Mouse (Mus musculus) right cerebral cortex, postnatal 25 days (tissue): ENCODE results near the gene Mrs2.
"Not testable (repeated sequence)": the region's sequence is repeated elsewhere in the genome, so short reads cannot be mapped to it uniquely, and the experiment has no call there.

ENCODE experiments used
- DNase-seq: peaks from one replicate; pipeline ENCODE4 v3.0.0; 2022

Gene Mrs2

DNA sequence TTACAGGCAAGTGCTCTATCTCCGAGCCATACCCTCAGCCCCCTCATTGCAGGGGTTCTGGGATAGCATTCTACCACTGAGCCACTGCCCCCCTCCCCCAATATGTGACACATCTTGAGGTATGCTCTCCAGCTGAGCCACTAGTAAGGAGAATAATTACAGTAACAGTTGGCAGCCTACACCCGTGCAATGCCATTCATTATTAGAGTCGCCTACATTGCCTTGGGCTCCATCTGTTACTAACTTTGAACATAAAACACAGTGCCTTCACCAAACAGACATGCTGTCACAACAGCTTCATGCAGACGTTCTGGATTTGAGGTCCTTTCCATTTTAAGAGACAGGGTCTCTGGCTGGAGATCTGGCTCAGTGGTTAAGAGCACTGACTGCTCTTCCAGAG lies 43.8 kb downstream of the Mrs2 start:
- DNase-seq: no peak

DNA sequence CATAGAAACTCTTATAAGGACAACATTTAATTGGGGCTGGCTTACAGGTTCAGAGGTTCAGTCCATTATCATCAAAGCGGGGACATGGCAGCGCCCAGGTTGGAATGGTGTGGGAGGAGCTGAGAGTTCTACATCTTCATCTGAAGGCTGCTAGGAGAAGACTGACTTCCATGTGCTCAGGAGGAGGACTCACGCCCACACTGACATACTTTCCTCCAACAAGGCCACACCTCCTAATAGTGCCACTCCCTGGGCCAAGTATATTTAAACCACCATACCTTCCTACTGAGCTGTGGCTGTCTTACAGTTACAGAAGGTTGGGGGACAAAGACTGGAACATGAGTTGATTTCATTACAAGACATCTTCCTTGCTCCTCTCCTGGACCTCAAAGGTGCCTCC lies 48.4 kb downstream of the Mrs2 start:
- DNase-seq: not testable (repeated sequence)

DNA sequence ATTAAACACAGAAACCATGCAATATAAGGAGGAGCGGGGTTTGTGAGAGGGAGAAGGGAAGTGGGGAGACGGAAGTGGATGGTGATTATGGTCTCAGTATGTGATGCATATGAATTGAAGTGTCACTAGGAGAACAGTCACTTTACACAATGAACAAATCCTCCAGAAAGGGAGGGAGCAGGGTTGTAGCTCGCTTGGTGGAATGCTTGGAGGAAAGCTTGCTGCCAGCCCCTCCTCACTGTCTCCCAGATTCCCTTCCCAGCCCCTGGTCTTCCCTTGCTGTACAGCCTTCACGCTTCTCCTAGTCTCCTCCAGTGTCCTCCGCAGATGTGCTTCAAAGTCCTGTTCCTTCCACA lies 54.4 kb downstream of the Mrs2 start:
- DNase-seq: no peak

DNA sequence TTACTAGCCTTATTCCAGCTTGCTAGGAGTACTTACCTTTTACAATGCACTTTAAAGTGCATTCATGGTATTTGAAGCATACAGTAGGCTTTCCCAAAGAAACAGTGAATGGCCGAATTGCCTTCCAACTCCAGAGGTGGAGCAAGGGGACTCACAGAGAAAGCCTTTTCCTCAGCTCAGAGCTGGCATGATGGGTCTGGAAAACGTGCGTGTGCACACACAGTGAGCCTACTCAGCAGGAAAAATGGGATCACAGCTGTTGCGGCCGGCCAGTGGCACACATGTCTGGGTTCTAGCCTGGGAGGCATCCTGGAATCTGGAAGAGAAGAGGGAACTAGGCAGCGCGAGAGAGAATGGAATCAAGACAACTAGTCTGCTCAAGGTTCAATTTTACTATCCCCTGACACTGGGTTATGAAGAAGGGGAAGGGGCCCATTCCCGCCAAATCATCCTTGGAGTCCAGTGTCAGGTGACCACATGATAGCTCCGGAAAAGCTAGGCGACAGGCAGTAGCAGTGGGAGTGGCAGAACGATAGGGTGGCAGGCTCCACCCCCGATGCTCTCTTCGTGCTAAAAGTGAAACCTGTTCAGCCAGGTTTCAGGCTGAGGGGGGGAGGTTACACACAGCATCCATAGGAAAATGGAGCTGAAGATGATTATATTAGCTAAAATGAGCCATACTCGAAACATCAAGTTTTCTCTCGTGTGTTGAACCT lies 54.9 kb downstream of the Mrs2 start:
- DNase-seq: no peak

DNA sequence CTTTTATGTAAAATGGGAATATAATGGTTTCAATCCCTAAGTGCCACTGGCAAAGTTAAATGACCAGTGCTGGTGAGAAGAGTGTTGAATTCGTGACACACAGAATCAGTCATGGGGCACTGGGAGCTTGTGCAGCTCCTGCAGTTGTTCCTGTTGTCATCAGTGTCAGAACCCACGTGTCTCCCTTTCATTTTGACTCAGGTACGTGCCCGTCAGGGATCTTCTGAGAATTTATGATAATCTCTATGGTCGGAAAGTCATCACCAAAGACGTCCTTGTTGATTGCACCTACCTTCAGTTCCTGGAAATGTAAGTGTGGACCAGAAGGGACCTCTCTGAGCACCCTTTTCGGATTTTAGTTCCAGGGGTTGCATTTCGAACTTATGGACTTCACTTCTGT lies 58.1 kb downstream of the Mrs2 start:
- DNase-seq: no peak

DNA sequence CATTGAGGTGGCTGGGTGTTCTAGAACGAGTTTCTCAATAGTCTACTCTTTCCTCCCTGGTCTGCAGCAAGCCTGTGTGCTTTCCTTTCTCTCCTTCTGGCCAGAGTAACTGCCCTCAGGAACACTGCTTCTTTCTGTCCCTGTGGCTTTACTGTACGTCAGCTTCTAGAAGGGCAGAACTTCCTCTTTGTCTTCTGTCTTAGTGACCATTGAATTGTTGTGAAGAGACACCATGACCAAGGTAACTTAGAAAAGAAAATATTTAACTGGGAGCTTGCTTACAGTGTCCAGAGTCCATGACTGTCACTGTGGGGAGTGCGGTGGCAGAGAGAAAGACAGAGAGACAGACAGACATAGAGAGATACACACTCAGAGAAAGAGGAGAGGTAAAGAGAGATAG lies 60.1 kb downstream of the Mrs2 start:
- DNase-seq: no peak

DNA sequence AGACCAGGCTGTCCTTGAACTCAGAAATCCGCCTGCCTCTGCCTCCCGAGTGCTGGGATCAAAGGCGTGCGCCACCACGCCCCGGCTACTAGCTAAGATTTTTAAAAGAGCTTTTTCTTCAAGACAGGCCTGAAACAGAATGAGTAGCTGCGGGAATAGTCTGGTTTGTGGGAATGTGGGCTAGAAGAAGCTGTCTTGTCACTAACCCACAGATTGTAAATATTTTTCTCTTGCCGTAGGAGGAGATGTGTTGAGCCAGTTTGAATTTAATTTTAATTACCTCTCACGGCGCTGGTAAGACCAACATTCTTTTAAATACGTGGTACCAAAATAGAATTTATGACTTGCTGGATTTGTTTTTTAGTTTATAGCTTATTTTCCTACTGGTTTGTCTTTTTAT lies 61.5 kb downstream of the Mrs2 start:
- DNase-seq: no peak

DNA sequence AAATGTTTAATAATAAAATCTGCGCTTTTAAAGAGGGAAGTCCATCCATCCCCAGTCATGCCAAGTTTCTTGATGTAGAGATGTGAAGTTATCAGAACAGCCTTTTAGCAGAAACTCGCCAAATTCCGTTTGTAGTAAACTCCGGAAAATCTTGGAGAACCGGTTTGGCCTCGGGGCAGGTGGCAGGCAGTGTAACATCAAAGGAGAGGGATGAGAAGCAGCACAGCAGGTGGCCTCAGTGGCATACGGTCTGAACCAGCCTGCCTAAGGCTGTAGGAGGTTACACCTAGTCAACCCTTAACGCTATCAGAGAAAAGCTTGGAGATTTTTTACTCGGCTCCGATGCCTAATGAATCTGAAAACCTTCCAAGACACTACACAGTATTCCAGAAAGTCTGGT lies 64.7 kb downstream of the Mrs2 start:
- no peak for DNase-seq

DNA sequence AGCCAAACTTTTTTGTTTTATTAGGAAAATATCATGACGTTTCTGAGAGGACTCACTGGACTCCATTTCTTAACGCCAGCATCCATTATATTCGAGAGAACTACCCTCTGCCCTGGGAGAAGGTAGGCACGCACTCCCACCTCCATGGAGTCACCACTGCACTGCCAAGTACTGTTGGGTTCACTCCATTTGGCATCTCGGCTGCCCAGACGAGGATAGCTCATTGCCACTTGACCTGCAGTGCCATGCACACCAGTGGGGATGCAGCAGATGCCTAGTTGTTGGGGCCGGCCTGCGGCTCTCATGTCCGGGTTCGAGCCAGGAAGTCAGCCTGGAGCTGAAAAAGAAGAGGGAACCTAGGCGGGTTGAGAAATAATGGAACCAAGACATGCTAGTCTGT lies 65.1 kb downstream of the Mrs2 start:
- no peak for DNase-seq

DNA sequence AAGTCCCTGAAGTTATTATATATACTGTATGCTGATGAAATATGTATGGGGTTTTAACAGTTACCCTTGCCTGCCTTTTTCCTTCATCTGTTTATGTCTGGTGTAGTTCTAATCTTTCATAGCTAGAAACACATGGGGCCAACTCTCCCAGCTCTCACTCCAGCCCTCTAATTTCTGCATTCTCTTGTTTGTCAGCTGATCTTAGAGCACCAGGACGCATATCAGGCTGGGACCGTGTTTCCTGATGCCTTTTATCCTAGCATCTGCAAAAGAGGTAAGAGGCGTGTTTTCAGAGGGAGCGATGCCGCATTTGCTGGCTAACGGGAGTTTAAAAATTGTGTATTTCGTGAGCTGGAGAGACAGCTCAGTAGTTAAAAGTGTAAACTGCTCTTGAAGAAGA lies 67.5 kb downstream of the Mrs2 start:
- no peak for DNase-seq

DNA sequence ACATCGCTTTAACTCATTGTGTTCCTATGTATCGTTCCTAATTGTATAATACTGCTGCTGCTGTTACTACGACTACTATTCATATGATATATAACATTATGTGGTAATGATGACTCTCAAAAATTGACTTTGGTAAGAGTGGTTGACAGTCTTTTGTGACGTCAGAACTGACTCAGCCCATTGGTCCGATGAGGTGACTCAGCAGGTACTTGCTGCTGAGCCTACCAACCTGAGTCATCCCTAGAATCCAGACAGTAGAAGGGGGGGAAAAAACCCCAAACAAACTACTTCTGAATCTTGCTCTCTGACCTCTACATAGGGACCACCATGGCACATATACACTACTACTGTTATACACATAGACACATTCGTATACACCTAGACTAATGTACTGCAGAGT lies 71.3 kb downstream of the Mrs2 start:
- no peak for DNase-seq

DNA sequence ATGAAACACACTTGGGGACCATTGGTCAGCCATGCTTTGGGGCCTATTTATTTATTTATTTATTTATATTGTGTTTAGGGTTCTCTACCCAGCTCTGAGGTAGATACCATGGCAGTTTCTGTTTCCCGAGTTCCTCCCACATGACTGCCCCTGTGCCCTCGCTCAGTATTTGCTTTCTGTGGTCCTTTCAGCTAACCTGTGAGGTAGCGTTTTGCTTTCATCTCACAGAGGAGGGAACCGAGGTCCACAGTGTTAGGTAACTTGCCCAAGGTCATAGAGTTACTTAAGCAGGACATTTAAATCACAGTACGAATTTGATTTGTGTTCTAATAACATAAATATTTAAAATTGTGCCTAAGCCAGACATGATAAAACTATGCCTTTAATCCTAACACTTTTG lies 73.0 kb downstream of the Mrs2 start:
- DNase-seq: no peak

DNA sequence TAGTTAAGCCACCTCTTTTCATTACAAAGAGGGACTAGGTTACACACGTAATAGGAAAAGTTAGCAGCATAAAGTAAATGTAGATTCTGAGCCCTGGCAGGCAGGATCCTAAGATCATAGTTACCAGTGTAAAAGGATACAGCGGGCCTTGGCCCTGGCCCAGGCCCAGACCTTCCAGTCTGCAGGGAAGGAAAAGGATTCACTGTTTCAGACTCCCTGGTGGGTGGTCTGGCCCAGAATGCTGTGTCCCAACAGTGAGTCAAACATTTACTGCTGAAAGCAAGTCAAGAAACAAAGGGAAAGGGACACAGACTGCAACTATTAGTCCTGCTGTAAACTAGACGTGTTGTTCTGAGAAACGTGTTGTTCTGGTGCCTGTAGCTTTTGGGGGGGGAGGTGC lies 74.6 kb downstream of the Mrs2 start:
- DNase-seq: no peak

DNA sequence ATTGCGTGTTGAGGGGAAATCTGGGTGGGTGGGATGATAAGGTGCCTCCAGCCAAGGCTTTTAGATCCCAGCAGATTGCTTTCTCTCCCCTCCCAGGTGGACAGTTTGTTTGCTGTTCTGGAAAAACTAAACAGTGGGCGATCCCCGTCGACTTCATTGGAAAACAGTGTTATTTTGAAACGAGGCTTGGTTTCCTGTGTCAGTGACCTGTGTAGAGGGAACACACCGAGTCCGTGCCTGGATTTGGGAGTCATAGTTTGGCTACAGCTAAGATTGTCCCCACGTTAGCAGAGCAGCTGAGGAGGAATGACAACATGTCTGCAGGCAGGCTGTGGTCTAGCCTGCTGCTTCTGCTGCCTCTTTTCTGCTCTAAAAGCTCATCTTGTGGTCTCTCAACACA lies 76.9 kb downstream of the Mrs2 start:
- DNase-seq: no peak

DNA sequence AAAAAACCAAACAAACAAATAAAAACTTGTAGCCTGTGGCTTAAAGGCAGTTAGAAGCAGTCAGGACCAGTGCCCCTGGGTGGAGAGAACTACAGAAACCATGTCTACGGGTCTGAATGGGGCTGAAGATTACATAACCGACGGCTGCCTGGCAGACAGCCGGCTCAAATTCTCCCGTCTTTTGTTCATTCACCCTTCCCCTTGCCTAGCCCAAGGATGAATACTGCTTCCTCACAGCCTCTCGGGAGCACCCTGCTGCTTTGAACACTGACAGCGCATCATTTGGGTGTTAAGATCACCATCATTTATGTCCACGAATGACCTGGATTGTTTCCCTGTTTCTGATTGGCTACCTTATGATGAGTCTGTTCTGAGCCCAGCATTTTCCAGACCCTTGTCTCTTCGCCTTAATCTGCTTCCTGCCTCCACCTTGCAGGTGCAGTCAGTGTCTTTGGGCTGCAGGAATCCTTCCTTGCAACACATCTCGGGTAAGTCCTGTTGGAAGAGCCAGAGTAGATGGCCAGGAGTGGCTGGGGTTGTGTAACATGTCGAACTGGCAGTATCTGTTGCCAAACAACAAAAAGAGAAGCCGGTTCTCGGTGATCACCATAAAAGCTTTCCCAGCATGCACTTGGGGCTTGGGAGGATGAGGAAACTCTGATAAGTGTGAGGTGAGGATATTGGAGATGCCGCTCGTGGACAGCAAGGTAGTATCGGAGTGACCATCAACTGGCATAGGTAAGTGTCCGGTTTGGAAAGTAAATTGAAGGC lies 77.5 kb downstream of the Mrs2 start, which contains the start of gene Gpld1:
TSS of gene Gpld1 (plus strand) at position 641 of the 771 bp plus-strand sequence.
- DNase-seq: no peak

DNA sequence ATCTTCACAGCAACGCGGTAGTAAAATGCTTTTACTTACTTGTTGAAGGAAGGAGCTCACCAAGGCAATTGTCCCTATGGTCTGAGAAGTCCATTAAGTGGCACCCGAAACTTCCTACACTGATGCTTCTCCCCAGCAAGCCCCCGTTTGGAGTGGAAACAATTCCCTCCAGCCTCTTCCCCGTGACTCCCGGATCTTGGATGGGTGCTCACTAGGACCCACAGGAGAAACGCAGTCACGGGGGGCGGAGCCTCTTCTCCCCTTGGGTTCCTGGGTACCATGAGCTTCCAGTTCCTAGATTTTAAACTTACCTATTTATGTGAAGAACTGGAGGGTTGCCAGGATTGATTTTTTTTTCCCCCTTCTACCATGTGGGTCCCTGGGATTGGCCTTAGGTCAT lies 80.7 kb downstream of the Mrs2 start:
- DNase-seq: no peak

DNA sequence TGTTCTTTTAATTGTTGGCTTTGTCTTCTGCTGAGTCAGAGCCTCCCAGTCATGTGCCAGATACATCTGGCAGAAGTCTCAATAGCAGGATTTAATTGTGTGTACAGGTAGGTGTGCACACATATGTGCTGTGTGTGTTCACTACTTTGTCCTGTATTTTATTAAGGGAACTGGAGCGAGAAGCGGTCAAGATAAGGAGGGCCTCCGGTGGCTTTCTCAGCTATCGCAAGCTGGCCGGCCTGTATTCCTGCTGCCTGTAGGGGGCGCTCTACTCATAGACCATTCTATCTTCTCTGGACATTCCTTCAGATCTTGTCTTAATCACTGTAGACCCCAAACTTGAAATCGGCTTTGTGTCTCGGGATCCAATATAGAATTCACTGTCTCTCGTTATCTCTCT lies 81.5 kb downstream of the Mrs2 start:
- DNase-seq: peak; percentile 63

DNA sequence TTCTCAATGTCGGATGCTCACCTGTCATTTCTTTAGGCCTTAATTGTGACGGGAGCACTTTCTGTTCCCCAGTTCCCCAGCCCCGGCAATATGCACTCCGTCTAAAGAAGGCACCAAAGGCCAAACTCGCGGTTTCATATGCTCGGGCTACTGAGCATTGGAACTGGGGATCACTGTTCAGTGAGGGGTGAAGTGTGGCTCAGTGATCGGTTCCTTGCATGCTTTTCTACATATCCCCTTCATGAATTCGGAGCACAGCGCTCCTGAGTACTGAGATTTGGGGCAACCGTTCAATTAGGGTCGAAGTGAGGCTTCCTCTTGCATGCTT lies 82.4 kb downstream of the Mrs2 start:
- DNase-seq: no peak
